Mouse (Mus musculus) stomach, postnatal 0 days (tissue): Measurements from ENCODE around the gene Hmgn2. TPM values are rescaled to one million over a fixed set of nuclear protein-coding genes. Genes with fewer than 3 reads are reported as not detected.
"Not testable (repeated sequence)": the region's sequence is repeated elsewhere in the genome, so short reads cannot be mapped to it uniquely, and the experiment has no call there.

Source experiments
- ATAC-seq: fragments of 200-750 bp; cut with Nextera tagmentation; 2 replicates; pipeline ENCODE4 v1.8.0; 2017; ENCODE audit not compliant: low FRiP score, low TSS enrichment
- DNase-seq: peaks from one replicate; pipeline ENCODE4 v3.0.0-alpha.2; 2016; ENCODE audit warnings: low spot score
- H3K27ac ChIP-seq: fragments of 300-500 bp; sonication (generic); replicated peaks from 2 replicates; pipeline ENCODE4 v1.5.1; 2014; ENCODE audit warnings: mild to moderate bottlenecking, control low read depth
- H3K27me3 ChIP-seq: fragments of 300-500 bp; sonication (generic); 2 replicates; pipeline ENCODE4 v1.6.1; 2014; ENCODE audit warnings: low read length; ENCODE audit not compliant: control insufficient read depth, insufficient read depth
- H3K36me3 ChIP-seq: fragments of 300-500 bp; sonication (generic); 2 replicates; pipeline ENCODE4 v1.6.1; 2014; ENCODE audit warnings: low read length, mixed read lengths; ENCODE audit not compliant: control insufficient read depth, insufficient read depth
- H3K4me1 ChIP-seq: fragments of 300-500 bp; sonication (generic); replicated peaks from 2 replicates; pipeline ENCODE4 v1.6.1; 2014; ENCODE audit warnings: antibody characterized with exemption; ENCODE audit not compliant: control insufficient read depth, insufficient read depth
- H3K4me2 ChIP-seq: fragments of 300-500 bp; sonication (generic); replicated peaks from 2 replicates; pipeline ENCODE4 v1.6.1; 2014; ENCODE audit warnings: low read depth, mild to moderate bottlenecking, control low read depth, moderate library complexity
- H3K4me3 ChIP-seq: fragments of 300-500 bp; sonication (generic); 2 replicates; pipeline ENCODE4 v1.5.1; 2014; ENCODE audit warnings: low read depth, low read length, control low read depth
- H3K9ac ChIP-seq: fragments of 300-500 bp; sonication (generic); 2 replicates; pipeline ENCODE4 v1.6.1; 2014; ENCODE audit warnings: mild to moderate bottlenecking, low read length, control low read depth, mixed read lengths
- H3K9me3 ChIP-seq: fragments of 300-500 bp; sonication (generic); 2 replicates; pipeline ENCODE4 v1.6.1; 2016; ENCODE audit warnings: low read length; ENCODE audit not compliant: control insufficient read depth
- CTCF ChIP-seq: IDR thresholded peaks from 2 replicates; pipeline ENCODE4 v1.5.1; 2016; ENCODE audit warnings: antibody characterized with exemption, low read depth, mild to moderate bottlenecking, moderate library complexity
- EP300 ChIP-seq: optimal IDR thresholded peaks from 2 replicates; pipeline ENCODE3; 2016; ENCODE audit warnings: antibody characterized with exemption
- WGBS: fragments of 180-500 bp; shearing (Covaris S2); extraction: QIAGEN DNeasy Blood & Tissue Kit; methylation state at CpG from one replicate; pipeline ENCODE4 v1.1.7; 2014; 5-methylcytosine and 5-hydroxymethylcytosine counted together
- polyA plus RNA-seq: library from polyadenylated mRNA; unstranded; fragments of >200 nt; fragmentation: Nextera tagmentation; extraction: Ambion mirVana; gene quantifications from 2 replicates; pipeline ENCODE4 v1.2.1, GENCODE M21; 2015

Gene Hmgn2
- polyA plus RNA-seq, 1 experiment from 2014 or later = 782 TPM

DNA sequence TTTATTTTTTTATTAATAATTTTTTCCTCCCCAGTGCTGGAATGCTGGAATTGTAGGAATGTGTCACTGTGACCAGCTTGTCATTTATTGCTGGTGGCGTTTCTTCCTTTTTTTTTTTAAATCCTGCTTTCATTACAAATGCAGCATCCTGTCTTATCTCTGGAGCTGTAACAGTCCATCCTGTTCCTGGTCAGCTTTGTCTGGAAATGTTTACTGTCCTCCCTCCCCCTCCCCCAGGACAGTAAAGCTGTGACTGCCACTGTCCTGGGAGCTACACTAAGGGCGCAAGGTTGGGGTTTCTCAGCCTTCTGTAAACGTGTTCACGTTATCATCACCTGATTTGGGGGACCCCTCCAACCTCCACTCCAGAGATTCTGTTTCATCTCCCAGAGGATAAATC lies 43.2 kb downstream of the Hmgn2 start:
- WGBS = 71% methylated on average over 4 of the region's 4 CpGs
- Histone ChIP-seq H3K9me3 (no peaks in the 10 kb centered on the region), H3K4me1 (no peaks in the 10 kb centered on the region), H3K27ac (no peak overlapping the region), H3K27me3 (no peaks in the 10 kb centered on the region), H3K9ac (no peak overlapping the region), H3K4me2 (no peak overlapping the region), H3K36me3 (no peaks in the 10 kb centered on the region), H3K4me3 (no peak overlapping the region)
- no peak for DNase-seq
- no peak for ATAC-seq
- no peak for TF ChIP-seq EP300
- TF ChIP-seq CTCF = no peak

DNA sequence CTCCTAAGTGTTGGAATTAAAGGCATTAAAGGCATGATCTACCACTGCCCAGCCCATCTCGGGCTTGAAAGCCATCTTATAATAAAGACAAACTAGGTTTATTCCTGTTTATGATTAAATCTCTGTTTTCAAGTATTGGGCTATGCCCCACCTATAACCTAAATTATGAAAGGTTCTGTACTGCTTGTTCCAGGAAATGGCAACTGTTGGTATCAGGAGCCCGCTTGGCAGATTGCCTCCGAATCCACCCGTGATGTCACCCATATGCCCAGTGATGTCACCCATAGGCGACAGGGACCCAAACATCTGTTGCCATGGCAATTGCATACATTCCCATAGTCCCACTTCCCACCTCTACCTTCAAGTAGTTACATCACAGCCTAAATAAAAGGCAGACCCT lies 44.7 kb downstream of the Hmgn2 start:
- Histone ChIP-seq H3K4me1 (no peaks in the 10 kb centered on the region), H3K4me3 (no peak overlapping the region), H3K27me3 (no peaks in the 10 kb centered on the region), H3K9me3 (no peaks in the 10 kb centered on the region), H3K4me2 (no peak overlapping the region), H3K9ac (no peak overlapping the region), H3K36me3 (no peaks in the 10 kb centered on the region), H3K27ac (no peak overlapping the region)
- ATAC-seq = no peak
- DNase-seq = no peak
- 91% methylated on average over 5 of the region's 5 CpGs for WGBS
- no peak for TF ChIP-seq CTCF
- TF ChIP-seq EP300 = no peak

DNA sequence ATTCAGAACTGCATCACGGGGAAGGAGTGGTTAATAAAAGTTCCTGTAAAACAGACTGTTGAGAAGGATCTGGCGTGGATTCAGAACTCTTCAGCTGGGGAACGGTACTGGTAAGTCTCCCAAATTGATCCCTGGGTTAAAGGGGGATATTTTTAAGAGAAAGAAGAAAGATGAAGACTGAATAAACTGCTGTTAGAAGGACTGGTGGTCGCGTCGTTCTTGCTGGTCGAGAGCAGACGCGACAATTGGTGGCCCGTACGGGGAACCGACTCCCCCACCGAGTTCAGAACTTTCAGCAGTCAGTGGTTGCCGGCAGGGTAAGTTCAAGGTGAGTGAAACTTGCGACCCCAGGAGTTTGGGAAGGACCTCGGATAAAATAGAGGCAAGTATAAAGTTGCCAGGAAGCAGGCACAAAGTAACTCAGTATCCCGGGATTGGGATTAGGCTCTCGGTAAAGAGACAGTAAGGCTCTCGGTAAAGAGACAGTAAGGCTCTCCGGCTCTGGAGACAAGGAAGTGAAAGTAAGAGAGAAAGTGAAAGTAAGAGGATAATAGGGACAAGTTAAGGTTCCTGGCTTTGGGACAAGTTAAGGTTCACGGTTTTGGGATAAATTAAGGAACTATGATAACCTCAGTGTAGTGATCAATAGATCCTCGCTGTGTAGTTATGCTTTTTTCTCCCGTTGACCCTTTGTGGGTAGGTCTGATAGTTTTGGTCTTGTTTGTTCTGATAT lies 50.2 kb downstream of the Hmgn2 start:
- not testable (repeated sequence) for H3K27ac ChIP-seq, ATAC-seq, DNase-seq, H3K27me3 ChIP-seq, H3K36me3 ChIP-seq, H3K4me3 ChIP-seq, H3K4me2 ChIP-seq, H3K9me3 ChIP-seq, H3K9ac ChIP-seq, H3K4me1 ChIP-seq
- 82% methylated on average over 12 of the region's 23 CpGs for WGBS

Other genes starting within 250 kb of the Hmgn2 start
- gene Arid1a, start 211.9 kb downstream of the Hmgn2 start, polyA plus RNA-seq = 8.7 and 9.7 TPM in 2 replicates
- 45.5 and 46.0 TPM in 2 replicates for gene Rps6ka1, start 80.9 kb downstream of the Hmgn2 start, polyA plus RNA-seq
- gene Dhdds, start 32.3 kb upstream of the Hmgn2 start, polyA plus RNA-seq = 23.1 TPM in 2 replicates
- not detected in 2 replicates for gene Lin28a, start 50.2 kb upstream of the Hmgn2 start, polyA plus RNA-seq
- gene Zfp683, start 85.2 kb upstream of the Hmgn2 start, polyA plus RNA-seq = not detected in 2 replicates
- 15.6 and 21.6 TPM in 2 replicates for gene Crybg2, start 92.2 kb upstream of the Hmgn2 start, polyA plus RNA-seq
- 18.0 and 20.3 TPM in 2 replicates for gene Cd52, start 126.4 kb upstream of the Hmgn2 start, polyA plus RNA-seq
- gene Ubxn11, start 133.9 kb upstream of the Hmgn2 start, polyA plus RNA-seq = 1.3 TPM in 2 replicates
- gene Sh3bgrl3, start 160.1 kb upstream of the Hmgn2 start, polyA plus RNA-seq = 522 and 533 TPM in 2 replicates
- 87.6 and 102 TPM in 2 replicates for gene Cep85, start 218.5 kb upstream of the Hmgn2 start, polyA plus RNA-seq
- not detected in 2 replicates for gene Gm7534, start 234.4 kb upstream of the Hmgn2 start, polyA plus RNA-seq